Mouse (Mus musculus): ENCODE measurements at regions not wholly inside any gene's neighbourhood (a gene's known extent, or its start where the extent isn't known, plus 50 kb on each side); places are given as distances from the start of the nearest gene placed in this dataset.

DNA sequence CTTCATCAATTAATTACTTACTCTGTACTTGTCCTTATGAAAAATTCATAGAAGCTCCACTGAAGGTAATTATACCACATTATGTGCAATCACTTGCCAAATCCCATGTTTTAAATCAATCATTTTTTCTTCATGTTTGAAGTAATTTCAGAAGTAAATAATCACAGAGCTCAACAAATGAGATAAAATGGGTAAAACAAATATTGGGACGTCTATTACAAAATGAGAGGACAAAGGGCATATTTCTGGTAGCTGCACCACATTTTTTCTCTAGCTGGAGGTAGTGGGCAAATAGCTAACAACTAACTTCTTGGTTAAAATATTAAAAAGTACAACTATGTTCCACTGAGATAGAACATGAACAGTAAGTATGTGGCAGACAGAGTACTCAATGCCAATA lies 681.3 kb upstream of the Pot1a start:
- Histone ChIP-seq H3K4me3 (replicated peaks) (no peak overlapping the region), H3K4me2 (no peak overlapping the region), H3K27ac (replicated peaks) (no peak overlapping the region), H3K36me3 (no peaks in the 10 kb centered on the region), H3K9ac (replicated peaks) (no peak overlapping the region), H3K4me1 (no peaks in the 10 kb centered on the region), H3K27me3 (replicated peaks) (no peaks in the 10 kb centered on the region), H3K9me3 (replicated peaks) (no peaks in the 10 kb centered on the region)
- ATAC-seq (ENCODE audit: low FRiP score) = no peak
- 78% methylated on average over 1 of the region's 1 CpGs for WGBS

DNA sequence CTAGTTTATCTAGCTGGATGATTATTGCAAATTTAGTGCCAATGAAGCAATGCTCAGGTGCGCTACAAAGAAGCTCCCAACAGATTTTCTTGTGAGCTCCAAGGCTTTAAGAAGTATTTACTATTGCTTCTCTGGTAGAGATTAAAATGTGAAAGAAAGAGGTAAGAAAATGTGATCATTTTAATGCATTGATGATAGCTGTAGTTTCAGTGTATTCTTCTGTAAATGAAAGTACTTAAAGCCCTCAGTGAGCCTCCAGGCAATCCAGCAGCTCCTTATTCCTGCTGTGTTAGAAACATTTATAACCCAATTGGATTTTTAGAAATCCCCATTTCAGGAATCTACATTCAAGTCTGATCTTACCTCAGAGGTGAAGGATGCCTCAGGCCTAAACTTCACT lies 675.4 kb upstream of the Pot1a start:
- H3K4me2 ChIP-seq = no peak overlapping the region
- no peaks in the 10 kb centered on the region for H3K36me3 ChIP-seq
- H3K27ac ChIP-seq (replicated peaks) = no peak overlapping the region
- H3K9ac ChIP-seq (replicated peaks) = no peak overlapping the region
- H3K4me3 ChIP-seq (replicated peaks) = no peak overlapping the region
- 85% methylated on average over 1 of the region's 1 CpGs for WGBS
- H3K27me3 ChIP-seq (replicated peaks) = no peaks in the 10 kb centered on the region
- no peaks in the 10 kb centered on the region for H3K4me1 ChIP-seq
- no peaks in the 10 kb centered on the region for H3K9me3 ChIP-seq (replicated peaks)
- ATAC-seq (ENCODE audit: low FRiP score) = no peak

- Histone ChIP-seq H3K4me1 (no peaks in the 10 kb centered on the region), H3K9ac (replicated peaks) (no peak overlapping the region), H3K4me3 (replicated peaks) (no peak overlapping the region), H3K27ac (replicated peaks) (no peak overlapping the region), H3K9me3 (replicated peaks) (no peaks in the 10 kb centered on the region), H3K36me3 (no peaks in the 10 kb centered on the region), H3K4me2 (no peak overlapping the region), H3K27me3 (replicated peaks) (no peaks in the 10 kb centered on the region)
- no peak for ATAC-seq (ENCODE audit: low FRiP score)
- WGBS = 10% methylated on average over 7 of the region's 7 CpGs
These were observed 632.3 kb upstream of the Pot1a start for GRCm38 (mm10) chr6:26441133-26441875.

- Histone ChIP-seq H3K36me3 (no peaks in the 10 kb centered on the region), H3K9ac (replicated peaks) (no peak overlapping the region), H3K4me2 (no peak overlapping the region), H3K4me1 (no peaks in the 10 kb centered on the region), H3K27ac (replicated peaks) (no peak overlapping the region), H3K4me3 (replicated peaks) (no peak overlapping the region), H3K9me3 (replicated peaks) (no peaks in the 10 kb centered on the region), H3K27me3 (replicated peaks) (no peaks in the 10 kb centered on the region)
- ATAC-seq (ENCODE audit: low FRiP score) = peak; percentile 72; the same call in 1 of the 2 replicates
- WGBS = 10% methylated on average over 3 of the region's 3 CpGs
These were observed 631.4 kb upstream of the Pot1a start for GRCm38 (mm10) chr6:26440445-26440844.
